Mouse (Mus musculus): ENCODE data around the gene Wnk2. TPM values are rescaled to one million over a fixed set of nuclear protein-coding genes. Genes with fewer than 3 reads are reported as not detected.

The Wnk2 gene
- polyA plus RNA-seq, 1 experiment from 2014 or later, result 1.4 TPM

GRCm38 (mm10) chr13:49175509-49175908 lies 27.7 kb upstream of the Wnk2 start:
- H3K36me3 ChIP-seq, result no peaks in the 10 kb centered on the region
- no peak overlapping the region for H3K27ac ChIP-seq (ENCODE audit: poor library complexity, severe bottlenecking)
- H3K4me1 ChIP-seq (replicated peaks), result peaks cover 36% of the 10 kb centered on the region
- H3K4me2 ChIP-seq, result no peak overlapping the region
- peaks cover 5% of the 10 kb centered on the region; the same call in 1 of the 2 replicates for H3K27me3 ChIP-seq (replicated peaks)
- no peak overlapping the region for H3K9ac ChIP-seq
- no peak for ATAC-seq (ENCODE audit: insufficient number of reproducible peaks, low FRiP score)
- no peak overlapping the region for H3K4me3 ChIP-seq
- H3K9me3 ChIP-seq (replicated peaks), result no peaks in the 10 kb centered on the region
- 73% methylated on average over 10 of the region's 10 CpGs for WGBS

- peaks cover 5% of the 10 kb centered on the region; the same call in 1 of the 2 replicates for H3K27me3 ChIP-seq (replicated peaks)
- no peak overlapping the region for H3K4me2 ChIP-seq
- peak; percentile 72; the same call in 1 of the 2 replicates for ATAC-seq (ENCODE audit: insufficient number of reproducible peaks, low FRiP score)
- H3K9ac ChIP-seq, result no peak overlapping the region
- H3K36me3 ChIP-seq, result no peaks in the 10 kb centered on the region
- 5% methylated on average over 12 of the region's 12 CpGs for WGBS
- H3K27ac ChIP-seq (ENCODE audit: poor library complexity, severe bottlenecking), result no peak overlapping the region
- no peak overlapping the region for H3K4me3 ChIP-seq
- H3K4me1 ChIP-seq (replicated peaks), result peaks cover 18% of the 10 kb centered on the region
- H3K9me3 ChIP-seq (replicated peaks), result no peaks in the 10 kb centered on the region
These were observed 25.3 kb upstream of the Wnk2 start for GRCm38 (mm10) chr13:49172971-49173596.

- Histone ChIP-seq H3K27ac (ENCODE audit: poor library complexity, severe bottlenecking) (no peak overlapping the region), H3K27me3 (replicated peaks) (peaks cover 5% of the 10 kb centered on the region; the same call in 1 of the 2 replicates), H3K9me3 (replicated peaks) (no peaks in the 10 kb centered on the region), H3K4me2 (no peak overlapping the region), H3K4me3 (no peak overlapping the region), H3K4me1 (replicated peaks) (peaks cover 18% of the 10 kb centered on the region), H3K9ac (no peak overlapping the region), H3K36me3 (no peaks in the 10 kb centered on the region)
- ATAC-seq (ENCODE audit: insufficient number of reproducible peaks, low FRiP score), result no peak
- WGBS, result 87% methylated on average over 7 of the region's 7 CpGs
These were observed 24.5 kb upstream of the Wnk2 start for GRCm38 (mm10) chr13:49172335-49172734.

- Histone ChIP-seq H3K27ac (ENCODE audit: poor library complexity, severe bottlenecking) (no peak overlapping the region), H3K27me3 (replicated peaks) (peaks cover 5% of the 10 kb centered on the region; the same call in 1 of the 2 replicates), H3K4me3 (no peak overlapping the region), H3K36me3 (no peaks in the 10 kb centered on the region), H3K9me3 (replicated peaks) (no peaks in the 10 kb centered on the region), H3K4me2 (no peak overlapping the region), H3K4me1 (replicated peaks) (peaks cover 18% of the 10 kb centered on the region), H3K9ac (no peak overlapping the region)
- ATAC-seq (ENCODE audit: insufficient number of reproducible peaks, low FRiP score), result no peak
- 56% methylated on average over 1 of the region's 1 CpGs for WGBS
These were observed 23.9 kb upstream of the Wnk2 start for GRCm38 (mm10) chr13:49171729-49172128.

GRCm38 (mm10) chr13:49170623-49171022 lies 22.8 kb upstream of the Wnk2 start:
- Histone ChIP-seq H3K27ac (ENCODE audit: poor library complexity, severe bottlenecking) (no peak overlapping the region), H3K4me1 (replicated peaks) (peaks cover 18% of the 10 kb centered on the region), H3K27me3 (replicated peaks) (peaks cover 5% of the 10 kb centered on the region; the same call in 1 of the 2 replicates), H3K9me3 (replicated peaks) (no peaks in the 10 kb centered on the region), H3K36me3 (no peaks in the 10 kb centered on the region), H3K4me2 (no peak overlapping the region), H3K4me3 (no peak overlapping the region), H3K9ac (no peak overlapping the region)
- ATAC-seq (ENCODE audit: insufficient number of reproducible peaks, low FRiP score), result no peak
- 86% methylated on average over 11 of the region's 11 CpGs for WGBS

- peaks cover 18% of the 10 kb centered on the region for H3K4me1 ChIP-seq (replicated peaks)
- no peak overlapping the region for H3K4me2 ChIP-seq
- peak; percentile 52; the same call in 1 of the 2 replicates for ATAC-seq (ENCODE audit: insufficient number of reproducible peaks, low FRiP score)
- no peak overlapping the region for H3K9ac ChIP-seq
- H3K4me3 ChIP-seq, result no peak overlapping the region
- no peak overlapping the region for H3K27ac ChIP-seq (ENCODE audit: poor library complexity, severe bottlenecking)
- no peaks in the 10 kb centered on the region for H3K36me3 ChIP-seq
- H3K27me3 ChIP-seq (replicated peaks), result peaks cover 5% of the 10 kb centered on the region; the same call in 1 of the 2 replicates
- 14% methylated on average over 17 of the region's 17 CpGs for WGBS
- no peaks in the 10 kb centered on the region for H3K9me3 ChIP-seq (replicated peaks)
These were observed 21.8 kb upstream of the Wnk2 start for GRCm38 (mm10) chr13:49169448-49170207.

- Histone ChIP-seq H3K9ac (no peak overlapping the region), H3K27me3 (replicated peaks) (no peaks in the 10 kb centered on the region), H3K36me3 (no peaks in the 10 kb centered on the region), H3K4me3 (no peak overlapping the region), H3K4me2 (no peak overlapping the region), H3K4me1 (replicated peaks) (peaks cover 11% of the 10 kb centered on the region), H3K27ac (ENCODE audit: poor library complexity, severe bottlenecking) (no peak overlapping the region), H3K9me3 (replicated peaks) (no peaks in the 10 kb centered on the region)
- ATAC-seq (ENCODE audit: insufficient number of reproducible peaks, low FRiP score), result no peak
- 66% methylated on average over 9 of the region's 9 CpGs for WGBS
These were observed 19.3 kb upstream of the Wnk2 start for GRCm38 (mm10) chr13:49167081-49167480.

- 35% methylated on average over 7 of the region's 7 CpGs for WGBS
- Histone ChIP-seq H3K9me3 (replicated peaks) (no peaks in the 10 kb centered on the region), H3K9ac (no peak overlapping the region), H3K4me1 (replicated peaks) (no peaks in the 10 kb centered on the region), H3K4me2 (no peak overlapping the region), H3K4me3 (no peak overlapping the region), H3K36me3 (no peaks in the 10 kb centered on the region), H3K27me3 (replicated peaks) (peaks cover 9% of the 10 kb centered on the region), H3K27ac (ENCODE audit: poor library complexity, severe bottlenecking) (no peak overlapping the region)
- no peak for ATAC-seq (ENCODE audit: insufficient number of reproducible peaks, low FRiP score)
These were observed 15.8 kb upstream of the Wnk2 start for GRCm38 (mm10) chr13:49163645-49164044.

GRCm38 (mm10) chr13:49162722-49163121 lies 14.9 kb upstream of the Wnk2 start:
- Histone ChIP-seq H3K4me2 (no peak overlapping the region), H3K9ac (no peak overlapping the region), H3K4me1 (replicated peaks) (no peaks in the 10 kb centered on the region), H3K9me3 (replicated peaks) (no peaks in the 10 kb centered on the region), H3K27me3 (replicated peaks) (peaks cover 14% of the 10 kb centered on the region), H3K36me3 (no peaks in the 10 kb centered on the region), H3K27ac (ENCODE audit: poor library complexity, severe bottlenecking) (no peak overlapping the region), H3K4me3 (no peak overlapping the region)
- 65% methylated on average over 4 of the region's 4 CpGs for WGBS
- ATAC-seq (ENCODE audit: insufficient number of reproducible peaks, low FRiP score), result no peak

GRCm38 (mm10) chr13:49161236-49161635 lies 13.4 kb upstream of the Wnk2 start:
- H3K9me3 ChIP-seq (replicated peaks), result peaks cover 6% of the 10 kb centered on the region
- H3K4me1 ChIP-seq (replicated peaks), result no peaks in the 10 kb centered on the region
- no peaks in the 10 kb centered on the region for H3K36me3 ChIP-seq
- H3K4me2 ChIP-seq, result no peak overlapping the region
- H3K4me3 ChIP-seq, result no peak overlapping the region
- no peak for ATAC-seq (ENCODE audit: insufficient number of reproducible peaks, low FRiP score)
- no peak overlapping the region for H3K9ac ChIP-seq
- no peak overlapping the region for H3K27ac ChIP-seq (ENCODE audit: poor library complexity, severe bottlenecking)
- WGBS, result 53% methylated on average over 2 of the region's 2 CpGs
- H3K27me3 ChIP-seq (replicated peaks), result peaks cover 14% of the 10 kb centered on the region

GRCm38 (mm10) chr13:49158040-49158713 lies 10.4 kb upstream of the Wnk2 start:
- Histone ChIP-seq H3K4me3 (no peak overlapping the region), H3K36me3 (no peaks in the 10 kb centered on the region), H3K9ac (no peak overlapping the region), H3K4me1 (replicated peaks) (peaks cover 14% of the 10 kb centered on the region), H3K9me3 (replicated peaks) (peaks cover 6% of the 10 kb centered on the region), H3K27ac (ENCODE audit: poor library complexity, severe bottlenecking) (no peak overlapping the region), H3K4me2 (no peak overlapping the region), H3K27me3 (replicated peaks) (peaks cover 14% of the 10 kb centered on the region)
- 67% methylated on average over 10 of the region's 10 CpGs for WGBS
- no peak for ATAC-seq (ENCODE audit: insufficient number of reproducible peaks, low FRiP score)
